Mouse (Mus musculus): ENCODE results near the gene Accs.

DNA sequence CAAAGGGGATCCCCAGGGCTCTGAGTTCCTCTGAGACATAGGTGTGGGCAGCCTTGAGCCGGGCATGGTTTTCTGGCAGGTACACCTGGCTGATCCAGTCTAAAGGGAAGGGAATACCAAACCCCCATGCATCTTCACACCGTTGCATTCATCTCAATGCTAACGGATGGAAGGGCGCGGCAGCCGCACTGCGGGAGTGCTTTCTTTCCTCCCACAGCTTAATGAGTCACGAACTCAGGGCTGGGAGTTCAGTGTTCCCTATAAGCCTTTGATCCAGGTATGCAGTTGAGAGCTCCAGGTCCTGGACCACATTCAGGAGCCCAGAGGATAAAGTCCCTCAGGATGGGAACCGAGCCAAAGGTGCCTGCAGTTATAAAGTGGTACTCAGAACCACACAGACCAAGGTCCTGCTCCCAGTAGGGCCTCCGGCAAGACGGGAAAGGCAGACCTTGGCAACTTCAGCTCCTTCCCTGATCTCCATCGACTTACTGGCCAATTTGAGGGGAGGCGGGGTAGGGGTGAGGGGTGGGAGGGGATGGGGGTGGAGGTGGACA lies 13.4 kb downstream of the Accs start:
- TF ChIP-seq CHD2 (IDR thresholded peaks at IDR 0.05; ENCODE audit: low read depth, low read length) (no peak), ZC3H11A (IDR thresholded peaks at IDR 0.05; ENCODE audit: borderline replicate concordance, low read depth, low read length) (no peak)
